22 mouse cellular contexts compared by ENCODE assay signal in the genomic region with DNA sequence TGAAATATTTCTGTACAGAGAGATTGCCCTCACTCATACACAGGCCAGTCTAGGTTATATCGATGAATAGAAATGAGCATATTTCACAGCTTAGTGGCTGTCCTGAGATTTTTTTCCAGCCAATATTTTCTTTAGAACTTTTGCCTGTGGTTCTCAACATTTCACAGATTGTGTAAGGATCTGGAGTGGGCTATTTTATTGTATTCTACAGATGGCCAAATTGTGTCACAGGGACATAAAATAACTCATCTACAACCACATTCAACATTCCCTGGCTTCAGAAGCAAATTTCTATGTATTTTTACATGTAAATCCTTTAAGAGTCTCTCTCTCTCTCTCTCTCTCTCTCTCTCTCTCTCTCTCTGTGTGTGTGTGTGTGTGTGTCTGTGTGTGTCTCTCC.
"Had no signal": no experiment of that assay in that cellular context is flagged by ENCODE, and none has a peak within 500 bp of the region (broad histone marks: within the 10 kb centered on the region; RNA-seq: fewer than 3 reads in every experiment).

No protein-coding gene starts in this region.

- ATAC-seq: hindbrain, embryonic 16.5 days; hindbrain, postnatal 0 days; inflammation-experienced regulatory T-cells, adult 6 months; intestine, embryonic 15.5 days; intestine, embryonic 16.5 days; intestine, postnatal 0 days had no signal

- DNase-seq: heart, postnatal 10 days; heart, postnatal 14 days; heart, postnatal 36 days; heart, postnatal 4 days; kidney, adult 11 months; kidney, adult 18-20 months; kidney, adult 2 months; kidney, adult 8-10 months; kidney, adult 9 months; kidney, postnatal 10 days; kidney, postnatal 14 days; kidney, postnatal 25 days; kidney, postnatal 36 days; kidney, postnatal 4 days; layer of hippocampus, adult 9-11 months; layer of hippocampus, postnatal 36 days had no signal
